Mouse (Mus musculus) intestine, embryonic 14.5 days (tissue): Measurements from ENCODE around the gene Prkg2. TPM values are rescaled to one million over a fixed set of nuclear protein-coding genes. Genes with fewer than 3 reads are reported as not detected.
A peak's percentile ranks its signal among the peaks of the same experiment; 100 is the strongest.

Experiments used
- ATAC-seq: fragments of 200-750 bp; cut with Nextera tagmentation; replicated peaks from 2 replicates; pipeline ENCODE4 v1.8.0; 2017; ENCODE audit warnings: low read depth, moderate number of reproducible peaks, moderate TSS enrichment, moderate library complexity; ENCODE audit not compliant: low FRiP score, low TSS enrichment
- DNase-seq: peaks from one replicate; pipeline ENCODE4 v3.0.0-alpha.2; 2018; ENCODE audit warnings: low spot score
- H3K27ac ChIP-seq: fragments of 300-500 bp; sonication (generic); 2 replicates; pipeline ENCODE4 v1.5.1; 2014; ENCODE audit warnings: low read depth, mild to moderate bottlenecking, control low read depth
- H3K27me3 ChIP-seq: fragments of 300-500 bp; sonication (generic); replicated peaks from 2 replicates; pipeline ENCODE4 v1.6.1; 2014; ENCODE audit warnings: low read length, control low read depth; ENCODE audit not compliant: control insufficient read depth, insufficient read depth
- H3K36me3 ChIP-seq: fragments of 300-500 bp; sonication (generic); 2 replicates; pipeline ENCODE4 v1.6.1; 2014; ENCODE audit warnings: low read length, control low read depth; ENCODE audit not compliant: control insufficient read depth, insufficient read depth
- H3K4me1 ChIP-seq: fragments of 300-500 bp; sonication (generic); replicated peaks from 2 replicates; pipeline ENCODE4 v1.6.1; 2014; ENCODE audit warnings: low read length, control low read depth, mixed read lengths; ENCODE audit not compliant: control insufficient read depth, insufficient read depth
- H3K4me2 ChIP-seq: fragments of 300-500 bp; sonication (generic); 2 replicates; pipeline ENCODE4 v1.6.1; 2014; ENCODE audit warnings: low read length
- H3K4me3 ChIP-seq: fragments of 300-500 bp; sonication (generic); 2 replicates; pipeline ENCODE4 v1.5.1; 2014; ENCODE audit warnings: low read depth, low read length, control low read depth, mixed read lengths
- H3K9ac ChIP-seq: fragments of 300-500 bp; sonication (generic); 2 replicates; pipeline ENCODE4 v1.6.1; 2014; ENCODE audit warnings: mild to moderate bottlenecking, low read length
- H3K9me3 ChIP-seq: fragments of 300-500 bp; sonication (generic); 2 replicates; pipeline ENCODE4 v1.6.1; 2016; ENCODE audit warnings: low read length, control low read depth; ENCODE audit not compliant: control insufficient read depth
- WGBS: fragments of 180-500 bp; shearing (Covaris S2); extraction: QIAGEN DNeasy Blood & Tissue Kit; methylation state at CpG from one replicate; pipeline ENCODE4 v1.1.7; 2014; 5-methylcytosine and 5-hydroxymethylcytosine counted together
- polyA plus RNA-seq: library from polyadenylated mRNA; unstranded; fragments of >200 nt; fragmentation: Nextera tagmentation; extraction: Ambion mirVana; gene quantifications from 2 replicates; pipeline ENCODE4 v1.2.1, GENCODE M21; 2014

The Prkg2 gene
- polyA plus RNA-seq, 1 experiment from 2014 or later, result 17.9 TPM

- Histone ChIP-seq H3K36me3 (no peaks in the 10 kb centered on the region), H3K9ac (no peak overlapping the region), H3K27ac (no peak overlapping the region), H3K9me3 (no peaks in the 10 kb centered on the region), H3K4me2 (no peak overlapping the region), H3K27me3 (no peaks in the 10 kb centered on the region), H3K4me3 (no peak overlapping the region), H3K4me1 (no peaks in the 10 kb centered on the region)
- no peak for ATAC-seq
- WGBS, result 51% methylated on average over 6 of the region's 6 CpGs
- no peak for DNase-seq
These were observed 93.4 kb downstream of the Prkg2 start for GRCm38 (mm10) chr5:98943776-98944175.

- 14% methylated on average over 6 of the region's 6 CpGs for WGBS
- no peak overlapping the region for H3K4me3 ChIP-seq
- no peaks in the 10 kb centered on the region for H3K36me3 ChIP-seq
- H3K4me1 ChIP-seq, result no peaks in the 10 kb centered on the region
- no peaks in the 10 kb centered on the region for H3K27me3 ChIP-seq
- DNase-seq (no peak), ATAC-seq (no peak)
- no peak overlapping the region for H3K27ac ChIP-seq
- H3K4me2 ChIP-seq, result no peak overlapping the region
- no peak overlapping the region for H3K9ac ChIP-seq
- no peaks in the 10 kb centered on the region for H3K9me3 ChIP-seq
These were observed 96.4 kb downstream of the Prkg2 start for GRCm38 (mm10) chr5:98940731-98941130.

- DNase-seq (no peak), ATAC-seq (no peak)
- Histone ChIP-seq H3K4me2 (no peak overlapping the region), H3K4me3 (no peak overlapping the region), H3K27ac (no peak overlapping the region), H3K36me3 (no peaks in the 10 kb centered on the region), H3K27me3 (no peaks in the 10 kb centered on the region), H3K4me1 (no peaks in the 10 kb centered on the region), H3K9ac (no peak overlapping the region), H3K9me3 (no peaks in the 10 kb centered on the region)
- WGBS, result 61% methylated on average over 6 of the region's 6 CpGs
These were observed 97.4 kb downstream of the Prkg2 start for GRCm38 (mm10) chr5:98939631-98940208.

GRCm38 (mm10) chr5:98939116-98939515, 98.0 kb downstream of the Prkg2 start:
- no peaks in the 10 kb centered on the region for H3K27me3 ChIP-seq
- H3K27ac ChIP-seq, result no peak overlapping the region
- H3K4me3 ChIP-seq, result no peak overlapping the region
- DNase-seq, result no peak
- no peaks in the 10 kb centered on the region for H3K4me1 ChIP-seq
- ATAC-seq, result no peak
- no peak overlapping the region for H3K9ac ChIP-seq
- H3K4me2 ChIP-seq, result no peak overlapping the region
- H3K9me3 ChIP-seq, result no peaks in the 10 kb centered on the region
- H3K36me3 ChIP-seq, result no peaks in the 10 kb centered on the region
- WGBS, result 88% methylated on average over 9 of the region's 9 CpGs

- no peak overlapping the region for H3K4me2 ChIP-seq
- no peaks in the 10 kb centered on the region for H3K4me1 ChIP-seq
- no peak overlapping the region for H3K27ac ChIP-seq
- H3K27me3 ChIP-seq, result no peaks in the 10 kb centered on the region
- no peaks in the 10 kb centered on the region for H3K9me3 ChIP-seq
- H3K4me3 ChIP-seq, result no peak overlapping the region
- no peak overlapping the region for H3K9ac ChIP-seq
- 28% methylated on average over 4 of the region's 4 CpGs for WGBS
- no peak for DNase-seq
- ATAC-seq, result no peak
- H3K36me3 ChIP-seq, result no peaks in the 10 kb centered on the region
These were observed 99.3 kb downstream of the Prkg2 start for GRCm38 (mm10) chr5:98937879-98938278.

- Histone ChIP-seq H3K9ac (no peak overlapping the region), H3K27ac (no peak overlapping the region), H3K9me3 (no peaks in the 10 kb centered on the region), H3K4me3 (no peak overlapping the region), H3K4me1 (no peaks in the 10 kb centered on the region), H3K27me3 (no peaks in the 10 kb centered on the region), H3K4me2 (no peak overlapping the region), H3K36me3 (no peaks in the 10 kb centered on the region)
- DNase-seq (no peak), ATAC-seq (no peak)
- WGBS, result 21% methylated on average over 2 of the region's 2 CpGs
These were observed 100.5 kb downstream of the Prkg2 start for GRCm38 (mm10) chr5:98936650-98937049.

- Histone ChIP-seq H3K27me3 (no peaks in the 10 kb centered on the region), H3K36me3 (no peaks in the 10 kb centered on the region), H3K4me3 (no peak overlapping the region), H3K9ac (no peak overlapping the region), H3K4me2 (peak overlapping the region; percentile 22; the same call in 1 of the 2 replicates), H3K27ac (no peak overlapping the region), H3K4me1 (no peaks in the 10 kb centered on the region), H3K9me3 (no peaks in the 10 kb centered on the region)
- WGBS, result 18% methylated on average over 8 of the region's 8 CpGs
- DNase-seq (peak; percentile 55), ATAC-seq (peak; percentile 50; the same call in 1 of the 2 replicates)
These were observed 101.2 kb downstream of the Prkg2 start for GRCm38 (mm10) chr5:98935930-98936329.

- H3K27me3 ChIP-seq, result no peaks in the 10 kb centered on the region
- H3K9ac ChIP-seq, result no peak overlapping the region
- DNase-seq (no peak), ATAC-seq (no peak)
- H3K36me3 ChIP-seq, result no peaks in the 10 kb centered on the region
- H3K27ac ChIP-seq, result no peak overlapping the region
- no peaks in the 10 kb centered on the region for H3K4me1 ChIP-seq
- H3K4me2 ChIP-seq, result no peak overlapping the region
- no peaks in the 10 kb centered on the region for H3K9me3 ChIP-seq
- WGBS, result 84% methylated on average over 3 of the region's 3 CpGs
- no peak overlapping the region for H3K4me3 ChIP-seq
These were observed 114.2 kb downstream of the Prkg2 start for GRCm38 (mm10) chr5:98922921-98923320.

- no peak for ATAC-seq
- no peak for DNase-seq
- no peak overlapping the region for H3K9ac ChIP-seq
- H3K27ac ChIP-seq, result no peak overlapping the region
- no peak overlapping the region for H3K4me3 ChIP-seq
- 80% methylated on average over 1 of the region's 1 CpGs for WGBS
- no peak overlapping the region for H3K4me2 ChIP-seq
- no peaks in the 10 kb centered on the region for H3K9me3 ChIP-seq
- H3K4me1 ChIP-seq, result no peaks in the 10 kb centered on the region
- H3K27me3 ChIP-seq, result no peaks in the 10 kb centered on the region
- H3K36me3 ChIP-seq, result no peaks in the 10 kb centered on the region
These were observed 115.5 kb downstream of the Prkg2 start for GRCm38 (mm10) chr5:98921608-98922007.
